Mouse (Mus musculus) cerebellum, postnatal 25 days (tissue): ENCODE results near the gene Slco3a1.

ENCODE experiments used
- DNase-seq, 2 experiments: peaks; one replicate each; pipeline ENCODE4 v3.0.0; 2021; ENCODE audit warnings: mixed read lengths in 2 of 2

Gene Slco3a1

DNA sequence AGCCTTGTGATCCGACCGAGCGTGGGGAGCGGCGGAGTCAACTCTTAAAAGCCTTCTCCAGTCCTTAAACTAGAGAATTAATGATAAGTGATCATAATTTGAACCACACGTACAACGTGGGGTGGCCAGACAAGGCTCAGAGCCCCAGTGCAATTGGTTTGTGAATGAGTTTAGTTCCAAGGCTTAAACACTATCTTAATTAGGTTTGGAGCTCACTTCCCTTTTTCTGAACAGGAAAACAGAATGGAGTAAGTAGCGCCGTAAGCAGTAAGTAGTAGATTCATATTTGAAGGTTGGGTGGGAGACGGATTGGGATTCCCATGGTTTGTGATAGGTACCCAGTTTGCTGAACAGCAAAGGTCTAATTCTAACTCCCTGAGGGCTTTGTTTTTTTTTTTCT, 176.7 kb downstream of the Slco3a1 start:
- DNase-seq, result no peak

DNA sequence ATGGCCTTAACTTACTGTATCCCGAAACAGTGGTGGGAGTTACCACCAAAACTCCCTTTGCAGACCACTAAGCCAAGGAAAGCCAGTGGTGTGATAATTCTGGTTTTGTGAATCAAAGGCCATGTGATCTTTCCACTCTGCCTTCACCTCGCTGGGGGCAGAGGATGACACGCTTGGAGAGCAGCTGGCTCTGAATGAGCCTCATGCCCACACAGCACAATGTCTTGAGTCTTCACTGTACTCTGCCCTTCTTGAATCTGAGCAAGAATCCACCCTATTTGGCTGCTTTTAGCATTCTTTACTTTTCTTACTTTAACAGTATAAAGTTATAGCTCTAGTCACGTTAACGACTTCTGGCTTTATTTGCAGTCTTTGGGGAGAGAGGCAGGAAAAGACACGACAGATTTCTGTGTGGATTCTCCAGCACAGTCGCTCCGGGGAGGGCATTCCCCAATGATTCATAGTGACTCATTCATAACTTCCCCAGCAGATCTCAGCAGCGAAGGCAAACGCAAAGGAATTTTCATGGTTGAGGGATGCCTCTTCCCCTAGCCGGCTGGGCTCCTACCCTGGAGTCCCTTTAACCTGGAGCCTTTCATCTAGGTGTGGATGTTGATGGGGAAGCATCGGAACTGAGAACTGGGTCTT, 178.1 kb downstream of the Slco3a1 start:
- peak; percentile 43 to 59 for DNase-seq

DNA sequence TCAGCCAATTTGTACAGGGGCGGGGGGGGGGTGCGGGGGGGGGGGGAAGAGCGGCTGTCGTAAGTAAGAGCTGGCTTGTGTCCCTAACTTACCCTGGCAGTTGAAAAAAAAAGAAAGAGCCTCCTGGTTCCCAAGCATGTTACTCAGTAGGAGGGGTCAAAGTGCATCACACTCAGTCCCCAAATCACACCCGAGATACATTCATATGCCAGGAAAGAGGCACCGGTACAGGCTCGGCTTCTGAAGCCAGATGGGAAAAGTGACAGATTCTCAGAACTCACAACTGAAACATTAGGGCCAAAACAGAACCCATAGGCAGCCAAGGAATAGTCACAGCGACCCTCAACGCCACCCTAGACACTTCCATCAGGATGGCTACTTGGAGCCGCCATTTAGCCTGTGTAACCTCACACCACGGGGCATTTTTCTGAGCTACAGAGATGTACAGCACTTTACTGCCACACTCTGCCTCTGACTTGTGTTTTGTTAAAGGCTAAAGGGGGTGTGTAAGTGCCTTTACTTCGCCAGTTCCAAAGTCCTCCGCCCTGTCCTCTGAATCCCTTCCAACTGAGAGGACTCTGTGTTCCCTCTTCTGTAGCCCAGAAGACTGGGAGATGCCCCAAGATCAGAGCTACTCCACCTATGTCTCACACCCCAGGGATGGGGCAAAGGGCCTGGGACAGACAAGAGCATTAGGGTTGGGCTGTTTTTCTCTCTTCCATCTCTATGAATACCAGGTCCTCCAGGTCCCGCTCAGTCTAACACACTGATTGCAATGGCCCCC, 179.2 kb downstream of the Slco3a1 start:
- DNase-seq, result peak in 1 of 2 experiments; percentile 7

DNA sequence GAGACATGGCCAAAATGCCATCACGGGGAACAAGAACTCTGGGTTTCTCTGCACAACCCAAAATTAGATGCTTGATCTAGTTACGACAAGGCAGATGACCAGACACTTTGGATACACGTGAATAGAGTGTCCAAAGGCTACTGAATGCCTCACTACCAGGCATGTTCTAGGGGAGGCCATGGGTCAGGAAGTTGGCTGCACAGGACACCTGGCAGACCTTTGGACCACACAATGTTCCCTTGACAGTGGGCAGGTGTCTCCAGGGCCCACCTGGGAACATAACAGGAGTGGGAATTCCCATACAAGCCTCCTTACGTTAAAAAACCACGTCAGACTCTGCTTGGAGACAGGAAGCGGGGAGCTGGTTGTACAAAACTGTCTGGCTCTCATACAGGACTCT, 181.5 kb downstream of the Slco3a1 start:
- DNase-seq, result no peak

DNA sequence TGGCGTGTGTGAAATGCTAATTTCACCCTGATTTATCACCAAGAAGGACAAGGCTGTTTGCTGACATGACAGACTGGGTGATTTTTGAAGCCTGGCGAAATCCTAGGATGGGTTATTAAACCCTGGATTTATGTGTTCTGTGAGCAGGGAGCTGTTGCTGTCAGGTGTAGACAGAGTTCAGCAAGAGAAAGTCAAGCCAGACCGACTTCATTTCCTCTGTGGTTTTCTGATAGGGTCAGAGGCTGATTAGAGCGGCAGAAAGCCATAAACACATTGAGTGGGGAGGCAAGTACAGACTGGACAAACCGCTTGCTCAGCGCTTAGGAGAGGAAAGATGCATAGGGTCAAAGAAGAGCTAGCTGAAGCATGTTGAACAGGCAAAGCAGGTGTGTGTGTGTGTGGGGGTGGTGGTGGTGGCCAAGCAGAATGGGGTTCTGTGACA, 182.4 kb downstream of the Slco3a1 start:
- no peak for DNase-seq

DNA sequence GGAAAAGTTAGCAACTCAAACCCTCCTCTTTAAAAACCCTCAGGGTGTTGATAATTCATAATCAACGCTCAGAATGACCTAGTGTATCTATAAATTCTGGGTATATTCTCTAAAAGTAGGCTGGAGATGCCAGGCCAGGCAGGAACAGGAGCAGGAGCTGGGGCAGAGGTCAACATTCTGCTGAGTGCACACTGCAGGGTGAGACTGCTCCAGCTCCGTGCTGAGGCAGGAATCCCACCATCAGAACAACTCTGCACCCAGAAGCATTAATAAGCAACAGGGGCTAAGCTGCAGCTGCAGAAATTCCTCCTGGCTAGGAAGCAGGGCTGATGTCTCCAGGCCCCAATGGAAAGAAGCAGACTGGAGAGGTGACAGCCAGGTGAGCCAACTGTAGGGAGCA, 182.9 kb downstream of the Slco3a1 start:
- no peak for DNase-seq

DNA sequence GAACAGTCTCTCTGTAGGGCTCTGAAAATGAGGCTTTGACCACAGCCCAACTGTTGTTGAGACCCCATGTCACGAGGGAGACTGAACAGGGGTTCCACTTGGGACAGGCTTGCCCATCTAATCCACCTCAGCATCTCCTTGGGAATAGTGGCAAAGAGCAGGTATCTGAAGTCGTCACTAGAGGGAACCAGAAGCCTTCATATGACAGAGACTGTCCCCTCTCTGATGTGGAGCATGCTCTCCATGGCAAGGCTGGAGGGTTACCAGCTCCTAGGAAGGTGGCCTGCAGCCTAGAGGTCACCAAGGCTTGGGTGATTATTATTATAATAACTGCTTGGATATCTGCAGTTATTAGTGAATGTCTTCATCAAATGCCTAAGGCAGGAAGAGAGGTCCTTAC, 183.4 kb downstream of the Slco3a1 start:
- DNase-seq, result peak; percentile 63 to 73

DNA sequence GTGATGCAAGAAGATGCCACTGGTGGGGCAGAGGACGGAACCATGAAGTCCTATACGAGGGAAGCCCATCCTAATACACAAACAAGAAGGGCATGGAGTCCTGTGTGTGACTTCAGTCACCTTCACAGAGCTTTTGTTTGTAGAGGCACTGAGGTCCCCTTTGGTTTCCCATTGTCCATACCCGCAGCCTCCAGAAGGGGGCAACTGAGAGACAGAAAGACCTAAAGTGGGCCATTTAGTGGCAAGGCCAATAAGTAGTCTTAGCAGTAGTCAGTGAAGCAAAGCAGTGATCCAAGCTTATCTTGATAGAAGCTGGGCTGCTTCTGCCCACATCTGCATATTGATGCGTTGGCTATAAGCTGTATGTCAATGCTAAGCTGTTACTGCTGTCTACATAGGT, 184.9 kb downstream of the Slco3a1 start:
- peak; percentile 68 to 75 for DNase-seq

DNA sequence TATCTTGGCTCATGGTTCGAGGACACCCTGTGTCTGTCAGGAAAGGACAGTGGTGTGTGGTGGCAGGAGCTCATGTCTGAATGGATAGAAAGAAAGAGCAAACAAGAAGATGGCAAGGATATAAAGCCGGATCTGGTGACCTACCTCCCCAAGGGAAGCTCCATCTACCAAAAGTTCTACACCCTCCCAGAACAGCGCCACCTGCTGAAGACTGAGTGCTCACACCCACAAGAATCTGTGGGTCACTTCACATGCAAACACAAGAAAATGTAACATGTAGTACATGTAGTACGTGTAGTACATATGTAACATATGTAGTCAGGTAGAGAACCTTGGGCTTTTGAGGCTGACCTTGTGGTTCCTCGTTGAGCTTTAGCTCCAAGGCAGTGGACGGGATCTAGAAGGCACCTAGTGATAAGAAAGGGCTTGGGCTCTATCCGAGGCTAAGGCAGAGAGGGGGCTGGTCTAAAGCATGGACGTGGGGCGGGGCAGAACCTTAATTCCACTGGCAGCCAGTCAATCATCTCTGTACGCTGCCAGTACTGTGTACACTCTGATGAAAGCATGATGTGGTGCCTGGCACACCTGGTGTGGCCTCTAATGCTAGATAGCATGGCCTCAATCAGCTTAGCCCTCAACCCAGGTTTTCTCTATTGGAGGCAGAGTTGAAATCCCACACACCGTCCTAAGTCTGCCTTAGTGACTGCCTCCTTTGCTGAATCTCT, 186.2 kb downstream of the Slco3a1 start:
- DNase-seq, result peak in 1 of 2 experiments; percentile 39

DNA sequence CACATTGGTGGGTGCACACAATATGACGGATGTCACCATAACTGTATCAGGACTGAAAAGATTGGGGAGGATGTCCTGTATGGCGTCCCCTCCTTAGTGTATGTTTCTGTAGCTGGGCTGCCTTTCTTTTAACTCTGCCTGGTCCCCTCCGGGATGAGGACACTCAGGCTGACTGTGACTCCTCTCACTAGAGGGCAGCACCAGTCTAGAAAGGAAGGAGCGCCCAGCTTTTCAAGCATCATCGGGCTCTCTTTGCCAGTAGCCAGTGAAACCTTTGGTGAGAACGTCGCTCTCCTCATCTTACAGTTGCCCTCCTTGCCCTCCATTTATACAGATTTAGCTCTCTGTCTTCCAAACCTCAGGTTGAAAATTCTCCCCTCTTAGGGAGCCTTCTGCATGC, 187.2 kb downstream of the Slco3a1 start:
- DNase-seq, result peak; percentile 74 to 84

DNA sequence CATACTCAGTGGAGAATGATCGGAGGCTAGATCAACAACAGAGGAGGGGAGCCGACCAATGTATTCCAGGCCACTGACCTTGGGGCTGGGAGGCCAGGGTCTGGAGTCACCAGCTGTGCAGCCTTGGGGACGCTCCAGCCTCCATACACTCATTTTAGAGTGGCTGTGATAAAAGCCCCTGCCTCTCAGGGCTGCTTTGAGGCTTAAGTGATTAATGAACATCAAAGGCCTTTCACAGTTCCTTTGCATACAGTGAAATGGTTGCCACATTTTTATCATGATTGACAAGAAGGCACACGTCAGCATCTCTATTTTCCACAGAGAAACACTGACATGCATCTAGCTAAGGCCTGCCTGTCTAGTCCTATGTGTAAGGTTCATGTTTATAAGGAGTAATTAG, 189.0 kb downstream of the Slco3a1 start:
- DNase-seq, result no peak

DNA sequence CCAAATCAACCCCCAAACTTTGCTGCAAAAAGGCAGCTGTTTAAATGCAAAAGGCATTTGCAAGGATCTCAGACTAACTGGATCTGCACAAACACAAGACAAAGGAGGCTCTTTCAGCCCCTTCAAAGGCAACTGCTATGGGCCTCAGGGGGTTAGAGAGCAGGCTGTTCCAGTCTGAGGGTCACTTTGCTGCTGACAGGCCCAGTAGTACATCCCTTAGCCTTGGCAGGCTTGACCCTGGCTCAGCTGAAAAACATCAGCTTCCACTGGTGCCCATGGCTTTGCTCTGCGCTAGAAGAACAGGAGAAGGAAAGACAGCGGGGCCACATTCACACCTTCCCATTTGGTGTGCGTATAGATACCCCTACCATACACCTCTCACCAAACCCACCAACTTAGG, 189.6 kb downstream of the Slco3a1 start:
- no peak for DNase-seq

DNA sequence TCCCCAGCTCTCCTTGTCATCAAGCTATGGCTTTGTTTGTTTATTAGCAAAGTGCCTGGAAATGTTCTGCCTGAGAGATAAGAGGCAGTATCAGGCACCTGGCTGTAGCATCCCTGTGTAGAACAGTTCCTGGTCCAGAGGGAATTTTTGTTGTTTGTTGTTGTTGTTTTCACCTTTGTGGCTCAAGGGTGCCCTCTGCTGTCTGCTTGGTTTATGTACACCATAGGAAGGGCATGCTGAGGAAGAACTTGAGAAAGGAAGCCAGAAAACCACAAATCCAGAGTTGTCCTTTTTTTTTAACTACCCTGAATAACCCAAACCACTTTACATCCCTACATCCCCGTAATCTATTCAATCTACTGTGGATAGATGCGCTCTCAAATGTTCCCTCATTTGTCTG, 191.1 kb downstream of the Slco3a1 start:
- peak in 1 of 2 experiments; percentile 67 for DNase-seq

DNA sequence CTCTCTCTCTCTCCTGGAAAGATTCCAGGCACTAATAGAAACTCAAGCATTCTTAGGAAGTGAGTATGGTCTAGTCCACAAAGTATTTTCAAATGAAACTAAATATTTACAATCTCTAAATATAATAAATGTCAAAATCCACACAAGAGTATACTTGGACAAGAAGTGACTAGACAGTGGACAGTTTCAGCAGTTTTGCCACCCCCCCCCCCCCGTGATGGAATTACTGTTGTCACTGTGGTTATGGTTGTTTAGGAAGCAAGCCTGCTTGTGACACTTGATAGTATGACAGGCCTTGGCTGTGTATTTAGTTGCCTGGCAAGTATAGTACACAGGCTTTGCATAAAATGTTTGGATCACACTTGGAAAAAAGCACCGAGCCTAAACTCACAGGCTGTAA, 192.9 kb downstream of the Slco3a1 start:
- no peak for DNase-seq

DNA sequence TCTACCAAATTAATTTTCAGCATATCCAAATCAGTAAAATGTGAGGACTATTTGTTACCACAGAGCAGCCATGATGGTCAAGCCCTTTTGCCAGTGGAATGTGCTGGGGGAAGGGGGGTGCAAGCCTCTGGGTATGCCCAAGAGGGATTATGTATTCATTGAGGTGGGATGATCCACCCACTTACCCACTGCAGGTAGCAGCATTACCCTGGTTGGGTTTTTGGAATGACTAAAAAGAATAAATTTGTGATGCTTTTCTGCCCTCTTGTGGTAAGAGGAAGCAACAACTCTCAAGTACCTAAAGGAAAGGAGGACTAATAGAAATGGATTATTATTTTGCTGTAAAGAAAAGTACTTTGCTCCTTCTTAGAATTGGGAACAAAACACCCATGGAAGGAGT, 197.6 kb downstream of the Slco3a1 start:
- DNase-seq, result peak in 1 of 2 experiments; percentile 19

DNA sequence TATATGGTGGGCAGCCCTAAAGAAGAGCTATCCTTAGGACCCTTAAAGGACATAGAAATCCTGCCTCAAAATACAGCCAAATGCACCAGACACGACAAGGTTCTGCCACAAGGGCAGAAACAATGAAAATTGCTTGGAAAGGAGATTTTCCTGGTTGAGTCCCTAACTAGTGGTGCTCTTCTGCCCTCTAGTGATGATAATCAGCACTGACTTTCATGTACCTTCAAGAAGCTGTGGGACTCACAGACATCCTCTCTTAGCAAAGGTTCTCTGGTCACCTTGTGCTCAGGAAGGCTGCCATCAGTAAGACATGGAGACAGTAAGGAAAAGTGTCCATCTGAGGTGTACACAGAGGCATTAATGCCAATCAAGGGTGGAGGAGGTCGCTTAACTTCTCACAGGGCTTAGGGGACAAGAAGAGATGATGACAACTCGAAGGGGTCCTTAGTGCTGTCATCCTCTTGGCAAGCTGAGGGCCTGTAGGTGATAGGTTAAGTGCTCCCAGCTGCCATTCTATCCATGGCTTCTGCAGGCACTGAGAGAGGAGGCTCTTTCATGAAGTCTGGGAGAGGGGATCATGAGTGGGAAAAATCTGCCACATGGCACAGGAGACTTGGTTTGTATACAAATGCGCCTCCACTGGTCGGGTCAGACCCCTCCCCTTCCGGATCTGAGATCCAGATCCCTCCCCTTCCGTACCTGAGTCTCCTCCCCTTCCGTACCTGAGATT, 199.9 kb downstream of the Slco3a1 start:
- peak in 1 of 2 experiments; percentile 60 for DNase-seq

DNA sequence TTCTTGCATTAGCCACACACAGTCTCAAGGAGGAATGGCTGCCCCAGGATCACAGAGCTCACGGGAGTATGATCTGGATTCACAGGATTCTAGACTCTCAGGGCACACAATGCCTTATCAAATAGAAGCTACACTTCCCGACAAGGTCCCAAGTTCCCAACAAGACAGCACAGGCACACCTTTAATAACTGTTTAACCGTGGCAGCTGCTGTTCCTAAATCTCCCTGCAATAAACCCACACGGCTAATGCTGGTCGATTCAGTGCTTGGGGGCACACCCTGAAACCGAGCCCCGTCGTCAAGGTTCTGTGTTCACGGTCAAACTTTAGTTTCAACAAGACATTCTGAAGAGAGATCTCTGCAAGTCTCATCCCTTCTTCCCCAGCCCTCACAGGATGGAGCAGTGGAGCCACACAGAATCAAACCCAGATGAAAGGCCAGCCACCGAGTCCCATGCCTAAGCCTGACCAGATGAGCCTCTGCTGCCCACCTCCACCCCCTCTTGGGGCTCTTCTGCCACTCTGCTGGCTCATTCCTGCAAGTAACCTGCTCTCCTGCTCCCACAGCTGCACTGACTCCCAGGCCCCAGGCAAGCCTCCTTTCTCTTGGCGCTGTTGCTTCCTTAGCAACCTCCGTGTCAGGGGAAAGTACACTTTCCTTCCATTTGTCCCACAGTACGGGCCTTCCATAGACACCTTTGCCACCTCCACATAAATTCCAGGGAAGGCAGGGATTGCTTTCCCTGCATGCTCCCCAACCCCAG, 200.7 kb downstream of the Slco3a1 start:
- DNase-seq, result no peak

DNA sequence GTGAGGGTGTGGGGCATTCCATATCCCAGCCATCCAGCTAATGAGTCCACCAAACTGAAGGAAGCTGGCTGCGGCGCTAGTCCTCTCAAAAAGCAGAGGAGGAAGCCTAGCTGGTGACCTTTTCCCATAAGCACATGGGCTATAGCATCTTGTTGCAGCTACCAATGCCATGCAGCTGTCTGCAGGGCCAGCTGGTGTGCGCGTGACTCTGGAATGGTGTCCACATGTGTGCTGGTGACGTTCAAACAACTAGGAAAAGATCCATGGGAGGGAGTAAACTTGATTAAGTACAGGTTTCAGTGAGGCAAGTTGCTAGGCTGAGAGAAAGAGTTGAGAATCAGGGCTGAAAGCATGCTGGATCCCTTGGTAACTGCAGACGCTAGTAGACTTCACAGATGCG, 201.3 kb downstream of the Slco3a1 start:
- no peak for DNase-seq

DNA sequence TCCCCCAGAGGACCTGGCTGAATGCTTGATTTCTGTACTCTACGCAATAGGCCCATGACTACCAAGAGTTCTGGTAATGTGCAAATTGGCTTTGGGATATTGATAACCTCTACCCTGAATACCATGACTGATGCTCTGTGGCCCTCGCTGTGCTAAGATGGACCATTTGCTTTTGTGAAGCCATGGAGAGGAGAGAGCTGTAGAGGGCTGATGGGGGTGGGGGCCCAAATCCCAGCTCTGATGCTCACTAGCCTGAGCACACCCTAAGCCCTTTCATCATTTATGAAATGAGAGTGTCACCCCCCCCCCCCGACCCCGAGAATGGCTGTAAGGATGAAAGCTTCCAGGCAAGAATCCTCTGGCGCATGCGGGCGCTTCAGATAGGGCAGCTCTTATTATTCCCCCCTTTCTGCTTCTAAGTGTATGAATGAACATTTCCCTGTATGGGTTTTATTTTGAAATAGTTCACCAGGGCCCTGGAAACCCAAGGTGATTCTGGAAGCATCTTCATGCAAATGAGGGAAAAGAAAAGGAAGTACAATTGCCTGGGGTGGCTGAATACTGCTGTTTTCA, 206.2 kb downstream of the Slco3a1 start:
- no peak for DNase-seq

DNA sequence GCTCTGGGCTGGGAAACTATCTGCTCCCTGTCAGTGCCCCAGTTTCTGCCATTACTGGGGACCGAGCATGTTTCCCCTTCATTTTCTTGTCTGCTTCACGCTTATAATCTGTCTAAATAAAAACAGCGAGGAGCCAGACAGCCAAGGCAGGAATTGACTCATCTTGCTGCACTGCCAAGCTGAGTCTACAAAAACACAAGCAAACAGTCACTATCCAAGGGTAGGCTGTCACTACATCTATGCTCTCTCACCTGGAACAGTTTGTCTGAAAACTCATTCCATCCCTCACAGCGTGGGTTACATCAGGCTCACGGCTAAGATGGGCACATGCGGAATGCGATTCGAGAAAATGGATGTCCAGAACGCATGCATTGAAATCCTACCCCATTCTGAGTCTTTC, 207.6 kb downstream of the Slco3a1 start:
- DNase-seq, result peak in 1 of 2 experiments; percentile 22

DNA sequence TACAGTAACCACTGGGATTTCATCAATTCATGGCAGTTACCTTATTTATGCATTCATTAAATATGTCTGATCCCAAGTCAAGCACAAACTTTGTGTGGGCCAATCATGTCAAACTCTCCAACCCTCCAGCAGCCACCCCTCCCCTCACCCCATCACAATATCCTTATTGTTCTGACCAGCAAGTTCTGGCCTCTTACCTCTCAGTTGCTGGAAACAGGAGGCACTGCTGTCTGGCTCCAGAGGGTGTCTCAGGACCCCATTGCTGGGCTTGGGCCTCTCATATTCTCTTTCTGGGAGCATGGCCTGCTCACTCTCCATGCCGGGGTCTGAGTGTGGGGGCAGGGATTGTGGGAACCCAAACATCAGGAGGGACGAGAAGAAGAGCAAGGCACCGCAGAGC, 208.1 kb downstream of the Slco3a1 start:
- DNase-seq, result no peak
